Mouse (Mus musculus) liver, postnatal 0 days (tissue): Measurements from ENCODE around the gene Lrrc23. TPM values are rescaled to one million over a fixed set of nuclear protein-coding genes. Genes with fewer than 3 reads are reported as not detected.

Experiments used
- ATAC-seq: fragments of 200-750 bp; cut with Nextera tagmentation; 2 replicates; pipeline ENCODE4 v1.8.0; 2017; ENCODE audit warnings: mild to moderate bottlenecking, moderate library complexity
- DNase-seq: peaks from one replicate; pipeline ENCODE4 v3.0.0-alpha.2; 2016
- H3K27ac ChIP-seq: fragments of 300-500 bp; sonication (generic); 2 replicates; pipeline ENCODE4 v1.5.1; 2014; ENCODE audit warnings: antibody characterized with exemption, moderate library complexity, mild to moderate bottlenecking, low read depth
- H3K27me3 ChIP-seq: fragments of 300-500 bp; sonication (generic); 2 replicates; pipeline ENCODE4 v1.6.1; 2014; ENCODE audit warnings: low read length, control low read depth, mixed read lengths; ENCODE audit not compliant: insufficient read depth
- H3K36me3 ChIP-seq: fragments of 300-500 bp; sonication (generic); replicated peaks from 2 replicates; pipeline ENCODE4 v1.6.1; 2014; ENCODE audit warnings: mild to moderate bottlenecking, control low read depth, low read length, moderate library complexity, mixed read lengths; ENCODE audit not compliant: insufficient read depth
- H3K4me1 ChIP-seq: fragments of 300-500 bp; sonication (generic); 2 replicates; pipeline ENCODE4 v1.6.1; 2014; ENCODE audit warnings: antibody characterized with exemption, mild to moderate bottlenecking, control low read depth; ENCODE audit not compliant: insufficient read depth
- H3K4me2 ChIP-seq: fragments of 300-500 bp; sonication (generic); 2 replicates; pipeline ENCODE4 v1.6.1; 2014; ENCODE audit warnings: low read depth, mild to moderate bottlenecking, low read length, moderate library complexity, mixed read lengths
- H3K4me3 ChIP-seq: fragments of 300-500 bp; sonication (generic); 2 replicates; pipeline ENCODE4 v1.5.1; 2014; ENCODE audit warnings: low read depth, low read length
- H3K9ac ChIP-seq: fragments of 300-500 bp; sonication (generic); replicated peaks from 2 replicates; pipeline ENCODE4 v1.6.1; 2014; ENCODE audit warnings: mild to moderate bottlenecking, moderate library complexity
- H3K9me3 ChIP-seq: fragments of 300-500 bp; sonication (generic); 2 replicates; pipeline ENCODE4 v1.6.1; 2016; ENCODE audit warnings: mild to moderate bottlenecking, control low read depth, low read length, mixed read lengths
- CTCF ChIP-seq: sonication (generic); IDR thresholded peaks from 2 replicates; pipeline ENCODE4 v1.5.1; 2016; ENCODE audit warnings: antibody characterized with exemption, low read depth
- EP300 ChIP-seq: IDR thresholded peaks from 2 replicates; pipeline ENCODE4 v1.6.1; 2016; ENCODE audit warnings: antibody characterized with exemption, low read depth, mild to moderate bottlenecking
- WGBS: fragments of 180-500 bp; shearing (Covaris S2); extraction: QIAGEN DNeasy Blood & Tissue Kit; methylation state at CpG from one replicate; pipeline ENCODE4 v1.1.7; 2014; ENCODE audit not compliant: insufficient replicate concordance; 5-methylcytosine and 5-hydroxymethylcytosine counted together
- polyA plus RNA-seq: library from polyadenylated mRNA; unstranded; fragments of >200 nt; fragmentation: Nextera tagmentation; extraction: Ambion mirVana; gene quantifications from 2 replicates; pipeline ENCODE4 v1.2.1, GENCODE M21; 2015

Gene Lrrc23
- polyA plus RNA-seq, 1 experiment from 2014 or later, result 0.16 TPM

DNA sequence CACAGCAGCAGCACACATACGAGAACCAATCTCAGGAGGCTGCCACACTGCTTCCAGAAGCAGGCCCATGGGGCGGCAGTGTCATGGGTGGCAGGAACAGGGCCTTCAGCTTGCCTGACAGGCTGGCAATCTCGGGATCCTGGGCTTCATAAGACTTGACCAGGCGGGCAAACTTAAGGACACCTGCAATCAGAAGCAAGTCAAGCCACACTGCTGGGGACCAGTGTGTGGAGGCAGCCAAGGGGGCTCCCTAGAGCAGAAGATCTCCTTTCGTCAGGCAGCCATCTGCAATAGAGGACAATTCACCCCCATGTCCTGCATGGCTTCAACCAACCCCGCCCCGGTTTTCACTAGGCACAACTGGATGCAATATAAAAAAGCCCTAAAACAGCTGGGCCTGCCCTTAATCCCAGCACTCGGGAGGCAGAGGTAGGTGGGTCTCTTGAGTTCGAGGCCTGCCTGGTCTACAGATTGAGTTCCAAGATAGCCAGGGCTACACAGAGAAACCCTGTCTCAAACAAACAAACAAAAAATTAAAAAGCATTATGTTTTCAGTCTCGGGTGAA, 40.2 kb downstream of the Lrrc23 start:
- peak overlapping the region; percentile 99; the same call in 1 of the 2 replicates for H3K4me2 ChIP-seq
- peaks cover 5% of the 10 kb centered on the region; the same call in 1 of the 2 replicates for H3K36me3 ChIP-seq
- peak overlapping the region; percentile 99 for H3K27ac ChIP-seq
- H3K4me3 ChIP-seq, result no peak overlapping the region
- TF ChIP-seq CTCF, result no peak
- TF ChIP-seq EP300, result no peak
- whole genome bisulfite sequencing, result 77% methylated on average over 10 of the region's 10 CpGs
- peak overlapping the region; percentile 17; the same call in 1 of the 2 replicates for H3K9ac ChIP-seq
- H3K4me1 ChIP-seq, result peaks cover 29% of the 10 kb centered on the region
- H3K27me3 ChIP-seq, result no peaks in the 10 kb centered on the region
- DNase-seq (peak; percentile 11), ATAC-seq (no peak)
- H3K9me3 ChIP-seq, result no peaks in the 10 kb centered on the region

DNA sequence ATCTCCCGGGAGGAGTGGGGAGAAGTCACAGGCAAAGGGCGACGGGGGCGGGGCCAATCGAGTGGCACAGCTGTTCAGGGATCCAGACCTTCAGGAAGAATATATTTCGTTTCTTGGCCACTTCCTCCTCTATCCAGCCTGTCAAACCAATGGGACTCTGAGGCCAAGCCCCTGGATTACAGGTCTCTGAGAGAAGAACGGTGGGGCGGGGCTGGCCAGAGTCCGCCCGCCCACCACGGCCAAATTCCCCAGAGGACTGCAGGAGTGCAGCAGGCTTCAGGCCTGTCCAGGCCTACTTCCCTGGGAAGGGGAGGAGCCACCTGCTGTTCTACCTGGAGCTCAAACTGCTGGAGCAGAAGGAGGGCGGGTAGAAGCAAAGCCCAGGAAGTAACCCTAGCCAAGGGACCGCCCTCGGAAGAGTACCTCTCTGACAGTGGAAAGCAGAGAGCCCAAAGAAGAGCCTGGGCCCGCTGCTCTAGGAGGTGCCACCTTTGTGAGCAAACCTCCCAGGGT, 41.0 kb downstream of the Lrrc23 start, which contains the start of gene Ptpn6:
TSS of gene Ptpn6 (minus strand) at position 204 of the 513 bp plus-strand sequence.
- Histone ChIP-seq H3K4me2 (peak within 1 kb of the TSS; percentile 99), H3K4me3 (peak within 1 kb of the TSS; percentile 29), H3K4me1 (peaks cover 33% of the 10 kb centered on the region), H3K9ac (peak within 1 kb of the TSS; percentile 51), H3K36me3 (peaks cover 5% of the 10 kb centered on the region; the same call in 1 of the 2 replicates), H3K27me3 (no peaks in the 10 kb centered on the region), H3K27ac (peak within 1 kb of the TSS; percentile 99), H3K9me3 (no peaks in the 10 kb centered on the region)
- WGBS, result 21% methylated on average over 15 of the region's 15 CpGs
- DNase-seq (peak; percentile 84), ATAC-seq (peak; percentile 65)
- TF ChIP-seq EP300 (0 out of 2 replicates have a peak, but pooled peaks have one; percentile 30), CTCF (no peak)

DNA sequence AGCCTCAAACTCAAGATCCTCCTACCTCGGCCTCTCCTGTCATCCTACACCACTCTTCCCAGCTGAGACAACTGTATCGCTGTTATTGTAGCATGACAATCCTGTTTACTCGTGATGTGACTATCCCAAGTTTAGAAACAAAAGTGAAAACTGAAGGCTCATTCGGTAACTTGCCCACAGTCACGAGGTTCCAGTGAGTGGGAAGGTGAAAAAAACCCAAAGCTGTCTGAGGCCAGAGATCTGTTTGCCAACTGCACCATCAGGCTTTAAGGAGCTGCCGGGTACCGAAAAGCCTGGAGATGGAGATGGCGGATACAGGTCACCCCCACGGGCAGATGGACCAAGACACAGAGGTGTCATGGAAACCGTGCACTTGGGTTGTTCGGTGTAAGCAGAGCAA, 42.5 kb downstream of the Lrrc23 start:
- Histone ChIP-seq H3K27ac (no peak overlapping the region), H3K4me2 (no peak overlapping the region), H3K9me3 (no peaks in the 10 kb centered on the region), H3K36me3 (no peaks in the 10 kb centered on the region; the same call in 1 of the 2 replicates), H3K4me3 (no peak overlapping the region), H3K27me3 (no peaks in the 10 kb centered on the region), H3K4me1 (peaks cover 40% of the 10 kb centered on the region), H3K9ac (no peak overlapping the region)
- ATAC-seq, result no peak
- TF ChIP-seq EP300 (no peak), CTCF (no peak)
- no peak for DNase-seq
- WGBS, result 76% methylated on average over 11 of the region's 11 CpGs

DNA sequence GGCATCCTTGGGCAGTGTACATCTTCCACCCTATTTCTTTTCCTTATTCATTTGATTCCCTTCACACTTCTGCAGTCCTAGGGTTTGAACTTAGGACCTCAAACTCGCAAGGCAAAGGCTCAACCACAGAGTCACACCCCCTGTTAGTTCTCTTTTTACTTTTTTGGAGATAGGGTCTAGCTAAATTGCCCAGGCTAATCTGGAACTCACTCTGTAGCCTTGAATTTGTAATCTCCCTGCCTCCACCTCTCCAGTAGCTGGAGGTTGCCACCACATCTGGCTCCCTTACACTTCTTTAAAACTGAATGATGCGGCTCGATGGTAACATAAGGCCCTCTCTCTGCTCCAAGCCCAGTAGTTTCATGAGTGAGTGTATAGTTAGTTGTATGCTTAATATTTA, 45.1 kb downstream of the Lrrc23 start:
- Histone ChIP-seq H3K27me3 (no peaks in the 10 kb centered on the region), H3K4me1 (peaks cover 25% of the 10 kb centered on the region), H3K4me2 (no peak overlapping the region), H3K9me3 (no peaks in the 10 kb centered on the region), H3K27ac (no peak overlapping the region), H3K9ac (no peak overlapping the region), H3K36me3 (peaks cover 10% of the 10 kb centered on the region), H3K4me3 (no peak overlapping the region)
- no peak for TF ChIP-seq EP300
- no peak for TF ChIP-seq CTCF
- DNase-seq (no peak), ATAC-seq (no peak)
- 73% methylated on average over 3 of the region's 3 CpGs for WGBS

DNA sequence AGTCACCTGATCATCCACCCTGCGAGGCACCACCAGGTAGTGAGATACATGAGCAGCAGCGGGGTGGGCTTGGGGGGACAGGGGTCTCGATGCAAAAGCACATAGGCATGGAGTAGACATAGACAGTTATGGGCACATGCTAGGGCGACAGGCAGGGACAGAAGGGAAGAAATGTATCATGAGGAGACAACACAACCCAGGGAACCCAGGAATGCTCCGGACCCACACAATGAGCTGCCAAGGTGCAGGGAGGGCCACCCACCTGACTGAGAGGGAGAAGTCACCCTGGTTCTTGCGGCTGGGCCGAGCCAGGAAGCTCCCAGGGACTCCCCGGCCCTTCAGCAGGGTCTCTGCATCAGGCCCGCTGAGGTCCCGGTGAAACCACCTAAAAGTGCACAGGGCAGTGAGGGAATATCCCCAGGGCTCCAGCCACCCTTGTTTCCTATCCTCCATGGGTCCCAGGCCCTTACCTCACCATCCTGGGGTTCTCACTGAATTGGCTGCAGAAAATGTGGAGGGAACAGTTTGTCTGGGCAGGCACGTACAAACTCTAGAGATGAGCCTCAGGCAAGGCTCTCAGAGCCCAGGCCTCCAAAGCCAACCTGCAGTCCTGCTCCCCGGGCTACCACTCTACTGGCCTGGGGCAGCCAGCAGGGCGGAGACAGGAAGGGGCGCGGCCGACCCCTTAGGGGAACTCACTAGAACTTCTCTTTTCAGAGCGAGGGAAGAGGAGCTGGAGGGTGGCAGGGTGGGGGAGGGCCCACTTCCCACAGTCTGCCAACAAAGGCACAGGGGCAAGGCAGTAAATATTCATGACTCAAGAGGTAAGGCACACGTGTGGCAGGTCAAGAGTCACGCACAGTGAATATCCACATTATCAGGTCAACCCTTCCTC, 46.8 kb downstream of the Lrrc23 start:
- DNase-seq (peak; percentile 80), ATAC-seq (peak; percentile 71)
- Histone ChIP-seq H3K4me3 (peak overlapping the region; percentile 56), H3K4me1 (peaks cover 14% of the 10 kb centered on the region), H3K27me3 (no peaks in the 10 kb centered on the region), H3K36me3 (peaks cover 20% of the 10 kb centered on the region), H3K9ac (peak overlapping the region; percentile 73), H3K27ac (peak overlapping the region; percentile 77), H3K4me2 (peak overlapping the region; percentile 64), H3K9me3 (no peaks in the 10 kb centered on the region)
- WGBS, result 31% methylated on average over 19 of the region's 19 CpGs
- peak; percentile 28; the same call in 1 of the 2 replicates for TF ChIP-seq CTCF
- no peak; the same call in 1 of the 2 replicates for TF ChIP-seq EP300

DNA sequence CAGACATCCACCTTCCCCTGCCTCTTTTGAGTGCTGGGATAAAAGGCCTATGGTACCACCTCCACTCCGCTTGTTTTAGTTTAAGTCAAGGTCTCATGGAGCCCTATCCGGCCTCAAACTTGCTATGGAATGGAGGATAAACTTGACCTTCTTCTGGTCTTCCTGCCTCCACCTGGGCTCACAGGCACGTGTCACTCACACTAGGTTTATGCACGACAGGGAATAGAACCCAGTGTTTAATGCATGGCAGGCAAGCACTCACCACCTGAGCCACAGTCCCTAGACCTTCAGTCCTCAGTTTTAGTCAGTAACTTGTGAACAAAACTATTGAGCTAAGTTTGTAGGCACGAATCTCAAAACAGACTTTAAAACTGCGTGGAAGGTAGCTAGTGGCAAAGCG, 48.5 kb downstream of the Lrrc23 start:
- no peak for ATAC-seq
- peak overlapping the region; percentile 64 for H3K4me2 ChIP-seq
- DNase-seq, result no peak
- no peaks in the 10 kb centered on the region for H3K27me3 ChIP-seq
- H3K4me1 ChIP-seq, result peaks cover 14% of the 10 kb centered on the region
- H3K9ac ChIP-seq, result no peak overlapping the region
- peak overlapping the region; percentile 69; the same call in 1 of the 2 replicates for H3K27ac ChIP-seq
- WGBS, result 78% methylated on average over 7 of the region's 7 CpGs
- peaks cover 27% of the 10 kb centered on the region for H3K36me3 ChIP-seq
- H3K9me3 ChIP-seq, result no peaks in the 10 kb centered on the region
- no peak for TF ChIP-seq EP300
- no peak for TF ChIP-seq CTCF
- peak overlapping the region; percentile 56 for H3K4me3 ChIP-seq
